Mouse (Mus musculus) urinary bladder, postnatal 10 days (tissue): ENCODE results near the gene Ifit3.
"Not testable (repeated sequence)": the region's sequence is repeated elsewhere in the genome, so short reads cannot be mapped to it uniquely, and the experiment has no call there.

Experiments used
- DNase-seq: peaks from one replicate; pipeline ENCODE4 v3.0.0; 2022; ENCODE audit warnings: low spot score

The Ifit3 gene

GRCm38 (mm10) chr19:34588959-34589358, 5.6 kb downstream of the Ifit3 start:
- no peak for DNase-seq

- DNase-seq: no peak
These were observed 10.1 kb downstream of the Ifit3 start for GRCm38 (mm10) chr19:34593456-34593855.

- not testable (repeated sequence) for DNase-seq
These were observed 11.2 kb downstream of the Ifit3 start for GRCm38 (mm10) chr19:34594523-34594922.

- no peak for DNase-seq
These were observed 13.5 kb downstream of the Ifit3 start for GRCm38 (mm10) chr19:34596811-34597210.

- no peak for DNase-seq
These were observed 15.0 kb downstream of the Ifit3 start for GRCm38 (mm10) chr19:34598341-34598740.

GRCm38 (mm10) chr19:34599250-34599649, 15.9 kb downstream of the Ifit3 start:
- DNase-seq: not testable (repeated sequence)

GRCm38 (mm10) chr19:34601888-34602287, 18.6 kb downstream of the Ifit3 start, which contains the start of gene Ifit1bl1:
Gene Ifit1bl1, minus strand, starts transcription at chr19:34601956.
- DNase-seq: not testable (repeated sequence)

GRCm38 (mm10) chr19:34605472-34605871, 22.1 kb downstream of the Ifit3 start:
- no peak for DNase-seq

- not testable (repeated sequence) for DNase-seq
These were observed 24.1 kb downstream of the Ifit3 start, which contains the start of gene Ifit3b for GRCm38 (mm10) chr19:34607237-34608051. Gene Ifit3b, plus strand, starts transcription at chr19:34607970.

- DNase-seq: not testable (repeated sequence)
These were observed 26.8 kb downstream of the Ifit3 start for GRCm38 (mm10) chr19:34610118-34610517.

GRCm38 (mm10) chr19:34612243-34613001, 29.1 kb downstream of the Ifit3 start:
- DNase-seq: not testable (repeated sequence)

- DNase-seq: no peak
These were observed 37.5 kb downstream of the Ifit3 start for GRCm38 (mm10) chr19:34620871-34621270.

- no peak for DNase-seq
These were observed 40.5 kb downstream of the Ifit3 start for GRCm38 (mm10) chr19:34623781-34624180.

GRCm38 (mm10) chr19:34624663-34625062, 41.3 kb downstream of the Ifit3 start:
- DNase-seq: no peak

- no peak for DNase-seq
These were observed 44.2 kb downstream of the Ifit3 start for GRCm38 (mm10) chr19:34627496-34627895.

GRCm38 (mm10) chr19:34631487-34631886, 48.2 kb downstream of the Ifit3 start:
- no peak for DNase-seq

GRCm38 (mm10) chr19:34633484-34633883, 50.2 kb downstream of the Ifit3 start:
- DNase-seq: no peak

GRCm38 (mm10) chr19:34636933-34637557, 53.7 kb downstream of the Ifit3 start:
- DNase-seq: no peak
